Mouse (Mus musculus) kidney, embryonic 15.5 days (tissue): ENCODE measurements around the gene Folr1. TPM values are rescaled to one million over a fixed set of nuclear protein-coding genes. Genes with fewer than 3 reads are reported as not detected.

Source experiments
- ATAC-seq: fragments of 200-750 bp; cut with Nextera tagmentation; replicated peaks from 2 replicates; pipeline ENCODE4 v1.8.0; 2017; ENCODE audit warnings: moderate TSS enrichment; ENCODE audit not compliant: low FRiP score
- H3K27ac ChIP-seq: fragments of 300-500 bp; sonication (generic); 2 replicates; pipeline ENCODE4 v1.5.1; 2015; ENCODE audit warnings: mild to moderate bottlenecking, inconsistent platforms
- H3K27me3 ChIP-seq: fragments of 300-500 bp; sonication (generic); 2 replicates; pipeline ENCODE4 v1.6.1; 2015; ENCODE audit warnings: inconsistent platforms
- H3K36me3 ChIP-seq: fragments of 300-500 bp; sonication (generic); 2 replicates; pipeline ENCODE4 v1.6.1; 2015; ENCODE audit warnings: inconsistent platforms
- H3K4me1 ChIP-seq: fragments of 300-500 bp; sonication (generic); 2 replicates; pipeline ENCODE4 v1.6.1; 2015; ENCODE audit warnings: inconsistent platforms
- H3K4me2 ChIP-seq: fragments of 300-500 bp; sonication (generic); 2 replicates; pipeline ENCODE4 v1.6.1; 2015; ENCODE audit warnings: moderate library complexity, mild to moderate bottlenecking, inconsistent platforms
- H3K4me3 ChIP-seq: fragments of 300-500 bp; sonication (generic); replicated peaks from 2 replicates; pipeline ENCODE4 v1.5.1; 2015; ENCODE audit warnings: mild to moderate bottlenecking, inconsistent platforms
- H3K9ac ChIP-seq: fragments of 300-500 bp; sonication (generic); 2 replicates; pipeline ENCODE4 v1.6.1; 2015; ENCODE audit warnings: mild to moderate bottlenecking, inconsistent platforms
- H3K9me3 ChIP-seq: fragments of 300-500 bp; sonication (generic); replicated peaks from 2 replicates; pipeline ENCODE4 v1.6.1; 2016; ENCODE audit warnings: inconsistent platforms
- WGBS: fragments of 180-500 bp; shearing (Covaris S2); methylation state at CpG from one replicate; pipeline ENCODE4 v1.1.7; 2015; ENCODE audit warnings: mixed read lengths; 5-methylcytosine and 5-hydroxymethylcytosine counted together
- polyA plus RNA-seq: library from polyadenylated mRNA; unstranded; fragments of >200 nt; fragmentation: Nextera tagmentation; extraction: Ambion mirVana; gene quantifications from 2 replicates; pipeline ENCODE4 v1.2.1, GENCODE M21; 2015

Gene Folr1
- polyA plus RNA-seq, 1 experiment from 2014 or later, result 63.0 TPM

DNA sequence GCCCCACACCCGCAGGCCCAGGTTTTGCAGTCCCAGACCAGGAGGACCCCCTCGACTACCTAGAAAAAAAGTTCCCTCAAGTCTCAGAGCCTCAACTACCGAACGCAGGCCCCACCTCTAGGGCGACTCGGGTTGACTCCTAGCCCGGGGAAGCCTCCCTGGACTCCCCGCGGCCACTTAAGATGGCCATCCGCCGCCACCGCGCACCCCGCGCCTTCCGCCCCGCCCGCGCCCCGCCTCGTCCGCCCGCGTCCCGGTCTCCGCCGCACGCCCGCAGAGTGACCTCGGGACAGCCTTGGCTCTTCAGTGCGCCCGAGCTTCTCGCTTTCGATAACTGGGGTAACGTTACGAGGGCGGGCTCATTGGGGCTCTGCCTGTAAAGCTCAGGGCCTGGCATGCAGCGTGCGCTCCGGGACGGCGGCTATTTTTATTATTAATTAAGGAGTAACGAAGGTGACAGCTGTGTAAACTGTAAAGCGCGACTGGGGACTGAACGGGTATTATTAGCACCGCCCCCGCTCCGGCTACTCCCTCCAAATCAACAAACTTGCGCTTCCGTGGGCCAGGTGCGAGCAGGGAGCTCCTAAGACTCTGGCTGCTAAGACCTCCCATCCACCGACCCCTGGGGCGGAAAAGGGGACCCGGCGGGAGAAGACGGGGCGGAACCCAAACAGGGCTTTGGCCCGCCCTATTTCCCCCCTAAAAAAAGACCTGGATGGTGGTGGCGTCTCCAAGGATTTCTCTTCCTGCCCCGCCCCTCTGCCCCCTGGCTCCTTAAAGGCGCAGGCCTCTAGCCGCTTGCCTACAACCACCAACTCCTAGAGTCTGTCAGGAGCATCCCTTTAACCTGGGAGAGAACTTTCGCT is 32.7 kb downstream of the Folr1 start, which contains the start of gene Inppl1:
Inppl1 (minus strand) TSS at position 624 of the 866 bp plus-strand sequence.
- WGBS, result 1% methylated on average over 64 of the region's 64 CpGs
- Histone ChIP-seq H3K36me3 (peaks cover 17% of the 10 kb centered on the region), H3K4me3 (peak within 1 kb of the TSS; percentile 80)

GRCm38 (mm10) chr7:101837154-101837605 is 33.4 kb downstream of the Folr1 start:
- peak overlapping the region; percentile 92 for H3K9ac ChIP-seq
- ATAC-seq, result no peak
- H3K27ac ChIP-seq, result peak overlapping the region; percentile 98
- H3K4me2 ChIP-seq, result peak overlapping the region; percentile 85
- H3K9me3 ChIP-seq, result no peaks in the 10 kb centered on the region
- peak overlapping the region; percentile 80 for H3K4me3 ChIP-seq
- under 1% methylated on average over 20 of the region's 20 CpGs for WGBS
- H3K36me3 ChIP-seq, result peaks cover 23% of the 10 kb centered on the region
- H3K4me1 ChIP-seq, result peaks cover 40% of the 10 kb centered on the region
- no peaks in the 10 kb centered on the region for H3K27me3 ChIP-seq

More for the DNA sequence above, 32.7 kb downstream of the Folr1 start, which contains the start of gene Inppl1:
- peak; percentile 92 for ATAC-seq
- Histone ChIP-seq H3K27ac (peak within 1 kb of the TSS; percentile 98), H3K9ac (peak within 1 kb of the TSS; percentile 92), H3K9me3 (no peaks in the 10 kb centered on the region), H3K4me2 (peak within 1 kb of the TSS; percentile 85), H3K27me3 (no peaks in the 10 kb centered on the region), H3K4me1 (peaks cover 40% of the 10 kb centered on the region)

GRCm38 (mm10) chr7:101836271-101837153 is 34.1 kb downstream of the Folr1 start:
- peak overlapping the region; percentile 98 for H3K27ac ChIP-seq
- ATAC-seq, result peak; percentile 55

DNA sequence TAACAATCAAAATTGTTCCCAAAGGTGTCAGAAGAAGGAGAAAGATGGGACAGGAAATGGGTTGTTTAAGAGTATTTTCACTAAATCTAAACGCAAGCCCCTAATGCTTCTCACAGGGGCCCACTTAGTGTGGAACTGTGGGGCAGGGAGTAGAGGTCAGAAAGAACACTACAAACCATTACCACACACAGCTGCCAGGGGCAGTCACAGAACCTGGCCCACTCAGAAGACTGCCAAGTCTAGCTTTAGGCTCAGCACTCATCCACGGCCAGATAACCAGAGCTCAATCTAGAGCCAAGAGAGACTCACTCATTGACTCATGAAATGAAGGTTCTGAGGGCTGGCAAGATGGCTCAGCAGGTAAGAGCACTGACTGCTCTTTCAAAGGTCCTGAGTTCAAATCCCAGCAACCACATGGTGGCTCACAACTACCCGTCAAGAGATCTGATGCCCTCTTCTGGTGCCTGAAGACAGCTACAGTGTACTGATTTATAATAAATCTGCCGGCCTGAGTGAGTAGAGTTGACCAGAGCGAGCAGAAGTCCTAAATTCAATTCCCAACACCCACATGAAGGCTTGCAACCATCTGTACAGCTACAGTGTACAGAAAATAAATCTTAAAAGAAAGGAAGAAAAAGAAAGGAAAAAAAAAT is 35.0 kb downstream of the Folr1 start:
- no peaks in the 10 kb centered on the region for H3K9me3 ChIP-seq
- H3K4me2 ChIP-seq, result peak overlapping the region; percentile 85
- H3K27ac ChIP-seq, result peak overlapping the region; percentile 98
- peak overlapping the region; percentile 92 for H3K9ac ChIP-seq
- peaks cover 39% of the 10 kb centered on the region for H3K36me3 ChIP-seq
- WGBS, result 34% methylated on average over 5 of the region's 5 CpGs
- H3K4me1 ChIP-seq, result peaks cover 40% of the 10 kb centered on the region
- ATAC-seq, result no peak
- peak overlapping the region; percentile 80 for H3K4me3 ChIP-seq
- no peaks in the 10 kb centered on the region for H3K27me3 ChIP-seq

More at GRCm38 (mm10) chr7:101836271-101837153, 34.1 kb downstream of the Folr1 start:
- H3K4me2 ChIP-seq, result peak overlapping the region; percentile 85
- H3K4me1 ChIP-seq, result peaks cover 40% of the 10 kb centered on the region
- H3K4me3 ChIP-seq, result peak overlapping the region; percentile 80
- no peaks in the 10 kb centered on the region for H3K9me3 ChIP-seq
- peak overlapping the region; percentile 92 for H3K9ac ChIP-seq
- H3K36me3 ChIP-seq, result peaks cover 30% of the 10 kb centered on the region
- WGBS, result under 1% methylated on average over 58 of the region's 63 CpGs
- H3K27me3 ChIP-seq, result no peaks in the 10 kb centered on the region

GRCm38 (mm10) chr7:101834903-101835302 is 35.7 kb downstream of the Folr1 start:
- Histone ChIP-seq H3K4me3 (peak overlapping the region; percentile 80), H3K27me3 (no peaks in the 10 kb centered on the region), H3K9ac (0 out of 2 replicates have a peak overlapping the region, but pooled peaks have one; percentile 92), H3K4me2 (peak overlapping the region; percentile 85), H3K4me1 (peaks cover 40% of the 10 kb centered on the region), H3K36me3 (peaks cover 46% of the 10 kb centered on the region), H3K9me3 (no peaks in the 10 kb centered on the region), H3K27ac (peak overlapping the region; percentile 98; the same call in 1 of the 2 replicates)
- 52% methylated on average over 3 of the region's 3 CpGs for WGBS
- no peak for ATAC-seq

DNA sequence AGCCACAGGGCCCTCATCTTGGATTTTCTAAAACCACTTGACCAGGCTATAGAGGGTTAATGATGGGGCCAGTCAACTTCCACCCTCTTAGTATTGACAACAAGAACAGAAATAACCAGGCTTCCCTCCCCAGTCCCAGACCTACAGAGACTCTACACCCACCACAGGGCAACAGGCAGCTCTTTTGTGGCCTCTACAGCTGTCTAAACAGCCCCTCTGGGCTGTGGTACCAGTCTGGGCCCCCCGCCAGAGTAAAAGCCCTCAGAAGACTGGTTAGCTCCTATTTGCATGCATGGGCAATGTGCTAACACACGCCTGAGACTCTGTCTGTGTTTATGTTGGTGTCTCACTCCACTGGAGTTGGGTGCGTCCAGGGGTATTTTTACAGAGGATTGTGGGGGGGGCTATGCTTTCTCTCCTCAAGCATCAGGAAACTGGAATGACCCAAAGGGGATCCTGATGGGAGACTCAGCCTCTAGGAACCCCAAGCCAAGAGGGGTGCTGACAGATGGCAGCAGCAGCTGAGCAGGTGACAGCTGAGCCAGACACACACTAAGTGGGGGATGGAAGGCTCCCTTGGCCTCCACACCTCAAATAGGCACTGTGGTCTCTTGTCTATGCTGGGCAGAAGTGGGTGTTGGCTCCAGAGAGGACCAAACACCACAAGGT is 36.5 kb downstream of the Folr1 start:
- H3K27ac ChIP-seq, result 0 out of 2 replicates have a peak overlapping the region, but pooled peaks have one; percentile 4
- no peaks in the 10 kb centered on the region for H3K27me3 ChIP-seq
- peak overlapping the region; percentile 5; the same call in 1 of the 2 replicates for H3K4me2 ChIP-seq
- H3K4me3 ChIP-seq, result no peak overlapping the region
- H3K4me1 ChIP-seq, result peaks cover 38% of the 10 kb centered on the region
- no peak for ATAC-seq
- H3K36me3 ChIP-seq, result peaks cover 54% of the 10 kb centered on the region
- no peaks in the 10 kb centered on the region for H3K9me3 ChIP-seq
- no peak overlapping the region for H3K9ac ChIP-seq
- WGBS, result 46% methylated on average over 3 of the region's 3 CpGs

DNA sequence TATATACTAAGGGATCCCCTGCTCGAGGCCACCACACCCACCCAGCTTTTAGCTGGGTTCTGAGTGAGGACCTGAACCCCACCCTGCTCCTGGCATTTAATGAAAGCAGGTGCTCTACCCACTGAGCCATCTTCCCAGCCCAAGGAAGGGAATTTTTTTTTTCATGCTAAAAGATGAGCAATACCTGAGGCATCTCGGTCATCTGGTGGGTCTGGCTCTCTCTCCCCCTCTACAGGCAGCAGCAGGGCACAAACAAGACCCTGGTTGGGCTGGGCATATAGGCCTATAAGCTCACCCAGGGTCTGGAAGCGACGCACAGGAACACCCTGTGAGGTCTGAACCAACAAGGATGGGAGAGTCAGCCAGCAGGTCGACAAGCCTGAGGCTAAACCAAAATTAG is 37.2 kb downstream of the Folr1 start:
- no peak for ATAC-seq
- H3K4me1 ChIP-seq, result peaks cover 31% of the 10 kb centered on the region
- H3K27ac ChIP-seq, result no peak overlapping the region
- H3K9ac ChIP-seq, result no peak overlapping the region
- no peaks in the 10 kb centered on the region for H3K27me3 ChIP-seq
- WGBS, result 74% methylated on average over 5 of the region's 5 CpGs
- H3K9me3 ChIP-seq, result no peaks in the 10 kb centered on the region
- no peak overlapping the region for H3K4me2 ChIP-seq
- peaks cover 61% of the 10 kb centered on the region for H3K36me3 ChIP-seq
- no peak overlapping the region for H3K4me3 ChIP-seq

DNA sequence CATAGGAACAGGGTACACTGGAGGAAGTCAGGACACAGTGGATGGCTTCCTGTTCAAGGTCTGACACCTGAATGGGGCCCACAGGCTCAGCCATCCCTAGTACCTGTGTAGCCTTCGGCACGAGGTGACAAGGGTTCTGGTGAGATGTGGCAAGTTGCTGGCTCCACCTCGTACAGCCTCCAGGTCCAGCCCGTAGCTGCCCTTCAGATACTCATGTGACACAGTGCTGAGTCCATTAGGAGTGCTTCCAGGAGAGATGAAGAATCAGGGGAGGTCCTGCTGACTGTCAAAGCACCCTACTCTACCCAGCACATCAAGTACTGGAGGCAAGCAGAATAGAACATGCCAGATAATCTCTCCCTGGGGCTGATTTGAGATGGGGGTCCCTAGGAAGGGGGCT is 38.2 kb downstream of the Folr1 start:
- no peak overlapping the region for H3K9ac ChIP-seq
- H3K27ac ChIP-seq, result no peak overlapping the region
- no peaks in the 10 kb centered on the region for H3K27me3 ChIP-seq
- no peak overlapping the region for H3K4me2 ChIP-seq
- no peak overlapping the region for H3K4me3 ChIP-seq
- no peak for ATAC-seq
- whole genome bisulfite sequencing, result 94% methylated on average over 4 of the region's 4 CpGs
- no peaks in the 10 kb centered on the region for H3K9me3 ChIP-seq
- peaks cover 29% of the 10 kb centered on the region for H3K4me1 ChIP-seq
- peaks cover 71% of the 10 kb centered on the region for H3K36me3 ChIP-seq

GRCm38 (mm10) chr7:101831437-101831836 is 39.2 kb downstream of the Folr1 start:
- Histone ChIP-seq H3K36me3 (peaks cover 81% of the 10 kb centered on the region), H3K4me2 (no peak overlapping the region), H3K9ac (no peak overlapping the region), H3K4me1 (peaks cover 29% of the 10 kb centered on the region), H3K27ac (no peak overlapping the region), H3K27me3 (no peaks in the 10 kb centered on the region), H3K4me3 (no peak overlapping the region), H3K9me3 (no peaks in the 10 kb centered on the region)
- WGBS, result 93% methylated on average over 8 of the region's 8 CpGs
- no peak for ATAC-seq

DNA sequence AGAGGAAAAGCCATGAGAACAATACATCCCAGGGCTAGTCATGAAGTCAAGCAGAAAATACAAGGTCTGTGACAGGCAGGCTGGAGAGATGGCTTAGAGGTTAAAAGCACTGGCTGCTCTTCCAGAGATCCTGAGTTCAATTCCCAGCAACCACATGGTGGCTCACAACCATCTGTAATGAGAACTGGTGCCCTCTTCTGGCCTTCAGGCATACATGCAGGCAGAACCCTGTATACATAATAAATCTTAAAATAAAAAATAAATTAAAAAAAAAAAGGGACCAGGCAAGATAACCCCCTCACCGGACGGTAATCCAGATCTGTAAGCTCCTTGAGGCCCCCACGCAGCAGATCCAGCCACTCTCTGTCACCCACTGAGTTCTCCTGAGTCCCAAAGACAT is 40.2 kb downstream of the Folr1 start:
- peaks cover 91% of the 10 kb centered on the region for H3K36me3 ChIP-seq
- H3K9me3 ChIP-seq, result no peaks in the 10 kb centered on the region
- H3K27ac ChIP-seq, result no peak overlapping the region
- no peak overlapping the region for H3K9ac ChIP-seq
- H3K4me3 ChIP-seq, result no peak overlapping the region
- H3K4me1 ChIP-seq, result peaks cover 21% of the 10 kb centered on the region
- H3K4me2 ChIP-seq, result no peak overlapping the region
- H3K27me3 ChIP-seq, result no peaks in the 10 kb centered on the region
- no peak for ATAC-seq
- WGBS, result 97% methylated on average over 3 of the region's 3 CpGs
